Mouse (Mus musculus) spleen, adult 2 months (tissue): Measurements from ENCODE around the gene D430041D05Rik.

Experiments used
- CTCF ChIP-seq: fragments of 200-500 bp; IDR thresholded peaks from 2 replicates; pipeline ENCODE4 v1.5.1; 2011; ENCODE audit warnings: mild to moderate bottlenecking, inconsistent platforms; ENCODE audit not compliant: insufficient read depth, insufficient read length, insufficient replicate concordance; ENCODE audit errors: extremely low read depth
- POLR2A ChIP-seq: fragments of 200-500 bp; IDR thresholded peaks from 2 replicates; pipeline ENCODE4 v1.6.1; 2011; ENCODE audit warnings: low read depth, low read length, inconsistent platforms

GRCm38 (mm10) chr2:104123540-104123939 is 287.3 kb downstream of the D430041D05Rik start:
- TF ChIP-seq POLR2A (no peak), CTCF (no peak)
